ENCODE assay signal across 23 mouse cellular contexts in genomic region chr5:74342557-74342956, GRCm38 (mm10).
DNase-seq lines count a peak whose midpoint lies in the region; ATAC-seq lines count a peak whose summit lies in the region.
"Had no signal": no experiment of that assay in that cellular context is flagged by ENCODE, and none has a peak within 500 bp of the region (broad histone marks: within the 10 kb centered on the region; RNA-seq: fewer than 3 reads in every experiment).

No protein-coding gene starts in this region.

- H3K4me1 ChIP-seq in limb, embryonic 15.5 days = peaks cover 9% of the 10 kb centered on the region; the same call in 1 of the 2 replicates
- H3K4me1 ChIP-seq in liver, embryonic 11.5 days (replicated peaks; ENCODE audit: control insufficient read depth, insufficient read depth, low read length) = no peaks in the 10 kb centered on the region
- H3K4me1 ChIP-seq: kidney, embryonic 15.5 days; liver, embryonic 12.5 days had no signal

- no peak overlapping the region for H3K4me2 ChIP-seq in limb, embryonic 15.5 days
- no peak overlapping the region for H3K4me2 ChIP-seq in liver, embryonic 11.5 days
- H3K4me2 ChIP-seq: hindbrain, embryonic 12.5 days; kidney, embryonic 15.5 days; liver, embryonic 12.5 days; midbrain, embryonic 12.5 days had no signal

- no peak overlapping the region for H3K4me3 ChIP-seq in limb, embryonic 15.5 days
- no peak overlapping the region for H3K4me3 ChIP-seq in liver, embryonic 11.5 days (ENCODE audit: low read depth, low read length)
- H3K4me3 ChIP-seq: hindbrain, embryonic 12.5 days; kidney, embryonic 15.5 days; liver, embryonic 12.5 days; midbrain, embryonic 12.5 days had no signal

- intact Hi-C loops in left cerebral cortex, postnatal 25 days (cut with DNase I) = no loop called here

- DNase-seq in frontal cortex, adult 2 months (ENCODE audit: extremely low spot score in 1 of 2, low spot score in 1 of 2) = peak; percentile 24 to 54
- DNase-seq in frontal cortex, postnatal 14 days (ENCODE audit: low spot score in 2 of 2) = no peak
- DNase-seq in right cerebral cortex, adult 2 months (ENCODE audit: low spot score in 2 of 2) = peak; percentile 36 to 45
- DNase-seq in right cerebral cortex, postnatal 14 days = no peak
- DNase-seq in left cerebral cortex, postnatal 25 days (ENCODE audit: low spot score in 2 of 2) = peak; percentile 21 to 83
- DNase-seq in cerebellum, adult 9-11 months = no peak
- DNase-seq in liver, embryonic 11.5 days (ENCODE audit: low spot score) = no peak
- DNase-seq: adrenal gland, postnatal 25 days; cerebellum, adult 9-10 months; gastrocnemius, postnatal 25 days; heart, adult 18-20 months; kidney, postnatal 36 days; layer of hippocampus, postnatal 36 days; lung, adult 18-20 months; lung, postnatal 10 days had no signal

- H3K9ac ChIP-seq in limb, embryonic 15.5 days = no peak overlapping the region
- H3K9ac ChIP-seq in liver, embryonic 11.5 days (ENCODE audit: low read depth, low read length) = no peak overlapping the region
- H3K9ac ChIP-seq: hindbrain, embryonic 12.5 days; kidney, embryonic 15.5 days; liver, embryonic 12.5 days; midbrain, embryonic 12.5 days had no signal

- no peaks in the 10 kb centered on the region for H3K36me3 ChIP-seq in limb, embryonic 15.5 days
- H3K36me3 ChIP-seq in liver, embryonic 11.5 days (ENCODE audit: control insufficient read depth, insufficient read depth, low read length) = no peaks in the 10 kb centered on the region
- H3K36me3 ChIP-seq: hindbrain, embryonic 12.5 days; kidney, embryonic 15.5 days; liver, embryonic 12.5 days; midbrain, embryonic 12.5 days had no signal

- ATAC-seq in limb, embryonic 15.5 days (ENCODE audit: insufficient number of reproducible peaks, low FRiP score, low TSS enrichment, low read depth) = no peak
- no peak for ATAC-seq in liver, embryonic 11.5 days (replicated peaks; ENCODE audit: low FRiP score)
- ATAC-seq: CD4-positive, CD25-positive, alpha-beta regulatory T cell, adult 4 months; intestine, postnatal 0 days; liver, embryonic 12.5 days had no signal

- no peaks in the 10 kb centered on the region for H3K27me3 ChIP-seq in limb, embryonic 15.5 days
- no peaks in the 10 kb centered on the region for H3K27me3 ChIP-seq in liver, embryonic 11.5 days (replicated peaks; ENCODE audit: control insufficient read depth, insufficient read depth, low read length)
- H3K27me3 ChIP-seq: hindbrain, embryonic 12.5 days; kidney, embryonic 15.5 days; liver, embryonic 12.5 days; midbrain, embryonic 12.5 days had no signal

- H3K27ac ChIP-seq in limb, embryonic 15.5 days = peak overlapping the region; percentile 74
- H3K27ac ChIP-seq in liver, embryonic 11.5 days (ENCODE audit: low read depth, low read length) = no peak overlapping the region
- H3K27ac ChIP-seq: hindbrain, embryonic 12.5 days; kidney, embryonic 15.5 days; liver, embryonic 12.5 days; midbrain, embryonic 12.5 days; stomach, postnatal 0 days had no signal

- no peaks in the 10 kb centered on the region for H3K9me3 ChIP-seq in limb, embryonic 15.5 days
- no peaks in the 10 kb centered on the region for H3K9me3 ChIP-seq in liver, embryonic 11.5 days (ENCODE audit: control insufficient read depth, low read length)
- H3K9me3 ChIP-seq: hindbrain, embryonic 12.5 days; kidney, embryonic 15.5 days; liver, embryonic 12.5 days; midbrain, embryonic 12.5 days had no signal

Comparison
In these comparisons a context has a peak if more than half of its experiments do, and no peak if none do; other contexts are left out.
1. DNase-seq: peak in frontal cortex, adult 2 months (2 of 2), right cerebral cortex, adult 2 months (2 of 2) and left cerebral cortex, postnatal 25 days (2 of 2); none in frontal cortex, postnatal 14 days (0 of 2), right cerebral cortex, postnatal 14 days (single experiment), cerebellum, adult 9-11 months (single experiment) and liver, embryonic 11.5 days (single experiment).